Mouse (Mus musculus) bone marrow macrophage, adult 2 months (primary cell): ENCODE data around the gene Tsfm.

ENCODE experiments used
- CTCF ChIP-seq: IDR thresholded peaks from 2 replicates; pipeline ENCODE4 v1.5.1; 2012; ENCODE audit warnings: low read depth, mild to moderate bottlenecking, low read length, moderate library complexity
- POLR2A ChIP-seq: IDR thresholded peaks from 2 replicates; pipeline ENCODE4 v1.6.1; 2012; ENCODE audit warnings: mild to moderate bottlenecking, low read depth, low read length, borderline replicate concordance

- TF ChIP-seq POLR2A (no peak), CTCF (no peak)
Measured at GRCm38 (mm10) chr10:127043187-127043586, 12.5 kb upstream of the Tsfm start.
